Mouse (Mus musculus) MEL (cell line): Measurements from ENCODE around the gene Mical3.

ENCODE experiments used
- CTCF ChIP-seq, 3 experiments: IDR thresholded peaks in 2 of 3; conservative IDR thresholded peaks in 1 of 3; 2 replicates each; pipeline ENCODE4 v1.5.1; 2011 to 2012; ENCODE audit warnings: low read length in 3 of 3, low read depth in 2 of 3, mild to moderate bottlenecking in 2 of 3, improper control_type of control experiment in 1 of 3, inconsistent platforms in 1 of 3, mixed read lengths in 1 of 3, moderate library complexity in 1 of 3; ENCODE audit not compliant: control insufficient read depth in 1 of 3, insufficient read depth in 1 of 3, poor library complexity in 1 of 3, severe bottlenecking in 1 of 3
- MAFK ChIP-seq: IDR thresholded peaks from 2 replicates; pipeline ENCODE4 v1.6.1; 2011; ENCODE audit warnings: low read depth, mild to moderate bottlenecking, low read length, improper control_type of control experiment, borderline replicate concordance
- NRF1 ChIP-seq: IDR thresholded peaks from 2 replicates; pipeline ENCODE4 v1.6.1; 2014; ENCODE audit warnings: low read depth, mild to moderate bottlenecking, inconsistent platforms, low read length, improper control_type of control experiment, moderate library complexity; ENCODE audit not compliant: poor library complexity, insufficient read depth, severe bottlenecking
- POLR2A ChIP-seq, 2 experiments: IDR thresholded peaks; 2 replicates each; pipeline ENCODE4 v1.6.1; 2011 to 2012; ENCODE audit warnings: low read length in 2 of 2, mild to moderate bottlenecking in 2 of 2, control low read depth in 1 of 2, improper control_type of control experiment in 1 of 2, low read depth in 1 of 2, moderate library complexity in 1 of 2; ENCODE audit not compliant: control insufficient read depth in 1 of 2, insufficient read depth in 1 of 2, poor library complexity in 1 of 2
- TBP ChIP-seq: IDR thresholded peaks from 2 replicates; pipeline ENCODE4 v1.8.0; 2011; ENCODE audit warnings: low read depth, low read length, improper control_type of control experiment
- TCF12 ChIP-seq: IDR thresholded peaks from 2 replicates; pipeline ENCODE4 v1.6.1; 2014; ENCODE audit warnings: low read depth, mild to moderate bottlenecking, inconsistent platforms, low read length, improper control_type of control experiment, moderate library complexity
- USF1 ChIP-seq: IDR thresholded peaks from 2 replicates; pipeline ENCODE4 v1.6.1; 2014; ENCODE audit warnings: low read depth, mild to moderate bottlenecking, inconsistent platforms, low read length, improper control_type of control experiment, moderate library complexity
- ZKSCAN1 ChIP-seq: IDR thresholded peaks from 2 replicates; pipeline ENCODE4 v1.6.1; 2012; ENCODE audit warnings: low read depth, mild to moderate bottlenecking, inconsistent platforms, low read length, improper control_type of control experiment, moderate library complexity

DNA sequence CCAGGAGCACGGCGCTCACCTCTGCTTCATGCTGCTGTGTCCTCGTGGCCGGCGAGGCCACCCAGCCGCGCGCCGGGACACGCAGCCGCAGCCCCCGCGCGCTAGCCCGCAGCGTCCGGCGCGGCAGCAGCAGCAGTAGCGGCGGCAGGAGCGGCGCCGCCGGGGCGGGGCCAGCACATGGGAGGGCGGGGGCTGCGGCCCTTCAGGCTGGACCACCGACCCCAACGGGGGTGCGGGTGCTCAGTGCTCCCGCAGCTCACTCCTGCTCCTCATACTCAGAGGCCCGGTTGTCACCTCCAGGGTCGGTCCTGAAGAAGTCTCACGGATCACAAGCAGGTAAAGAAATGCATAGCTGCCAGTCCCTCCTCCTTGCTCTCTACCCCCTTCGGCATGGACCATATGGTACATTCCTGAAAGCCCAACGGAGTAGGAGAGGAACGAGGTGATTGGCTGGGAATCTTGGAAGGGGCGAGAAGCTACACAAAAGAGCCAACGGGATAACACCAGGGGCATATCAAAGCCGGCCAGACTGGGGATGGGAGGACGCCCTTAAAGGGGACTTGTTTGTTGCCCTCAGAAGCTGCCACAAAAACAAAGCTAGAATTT, 20.7 kb downstream of the Mical3 start:
- TF ChIP-seq TCF12 (0 out of 2 replicates have a peak, but pooled peaks have one; percentile 16), TBP (peak; percentile 66), ZKSCAN1 (no peak), POLR2A (IDR thresholded peaks at IDR 0.05; ENCODE audit: control insufficient read depth in 1 of 2, insufficient read depth in 1 of 2, low read depth in 1 of 2, low read length in 2 of 2, poor library complexity in 1 of 2) (peak; percentile 64 to 80; a peak in 2 of 4 replicates), CTCF (IDR thresholded peaks at IDR 0.05 in 2 of 3, conservative IDR thresholded peaks at IDR 0.05 in 1 of 3; ENCODE audit: control insufficient read depth in 1 of 3, insufficient read depth in 1 of 3, low read depth in 2 of 3, low read length in 3 of 3, poor library complexity in 1 of 3, severe bottlenecking in 1 of 3) (no peak), MAFK (no peak), USF1 (0 out of 2 replicates have a peak, but pooled peaks have one; percentile 11), NRF1 (no peak)
